Mouse (Mus musculus): Measurements from ENCODE around the gene Pigc. TPM values are rescaled to one million over a fixed set of nuclear protein-coding genes. Genes with fewer than 3 reads are reported as not detected.

The Pigc gene
- 23.0 and 29.2 TPM in 2 replicates for polyA plus RNA-seq (2012; rRNA removed; ENCODE audit: low replicate concordance)

GRCm38 (mm10) chr1:161968589-161969407 is at the start of gene Pigc:
TSS of gene Pigc (plus strand) at chr1:161969186.

GRCm38 (mm10) chr1:161979536-161979935 is 10.6 kb downstream of the Pigc start, which contains the start of gene 4930558K02Rik:
TSS of gene 4930558K02Rik (minus strand) at chr1:161979636.

Other genes starting within 250 kb of the Pigc start
- gene Fasl, start 180.7 kb upstream of the Pigc start, polyA plus RNA-seq (2012; rRNA removed; ENCODE audit: low replicate concordance), result 0.07 and 0.33 TPM in 2 replicates
- 3.0 and 6.3 TPM in 2 replicates for gene Suco, start 92.5 kb upstream of the Pigc start, polyA plus RNA-seq (2012; rRNA removed; ENCODE audit: low replicate concordance)
- gene 4930558K02Rik, start 10.4 kb downstream of the Pigc start, polyA plus RNA-seq (2012; rRNA removed; ENCODE audit: low replicate concordance), result not detected in 2 replicates

All from subcutaneous adipose tissue, adult 2 months (tissue).